Comparison of ENCODE assay signal across 16 mouse cellular contexts in genomic region chr13:44292476-44293056, GRCm38 (mm10).
A peak's percentile ranks its signal among the peaks of the same experiment; 100 is the strongest.
DNase-seq lines count a peak whose midpoint lies in the region; ATAC-seq lines count a peak whose summit lies in the region.
"Had no signal": no experiment of that assay in that cellular context is flagged by ENCODE, and none has a peak within 500 bp of the region (broad histone marks: within the 10 kb centered on the region; RNA-seq: fewer than 3 reads in every experiment).

No protein-coding gene starts in this region.

- peak; percentile 14 for DNase-seq in kidney, postnatal 14 days
- no peak for DNase-seq in kidney, postnatal 36 days
- peak; percentile 37 for DNase-seq in T-cell, adult 2 months (ENCODE audit: low spot score)
- no peak for DNase-seq in spleen, adult 12 weeks (ENCODE audit: low spot score)
- DNase-seq: cerebellum, adult 11-12 months had no signal

- no peaks in the 10 kb centered on the region for H3K27me3 ChIP-seq in forebrain, embryonic 15.5 days
- H3K27me3 ChIP-seq: embryonic facial prominence, embryonic 13.5 days; heart, embryonic 12.5 days; hindbrain, embryonic 12.5 days; liver, embryonic 12.5 days had no signal

- H3K4me1 ChIP-seq in forebrain, embryonic 15.5 days = peaks cover 8% of the 10 kb centered on the region; the same call in 1 of the 2 replicates
- H3K4me1 ChIP-seq: heart, embryonic 12.5 days; liver, embryonic 12.5 days had no signal

- no peak overlapping the region; the same call in 1 of the 2 replicates for H3K4me3 ChIP-seq in macrophage (ENCODE audit: inconsistent target)
- H3K4me3 ChIP-seq in forebrain, embryonic 15.5 days = no peak overlapping the region
- H3K4me3 ChIP-seq: embryonic facial prominence, embryonic 13.5 days; forebrain, embryonic 10.5 days; heart, embryonic 12.5 days; hindbrain, embryonic 12.5 days; liver, embryonic 12.5 days; midbrain, embryonic 10.5 days; myocyte had no signal

- WGBS in macrophage (ENCODE audit: missing documents) = 20% methylated on average over 6 of the region's 6 CpGs
- 86% methylated on average over 6 of the region's 6 CpGs for WGBS in forebrain, embryonic 15.5 days

- H3K27ac ChIP-seq in macrophage = peak overlapping the region; percentile 70
- no peak overlapping the region for H3K27ac ChIP-seq in forebrain, embryonic 15.5 days (replicated peaks)
- H3K27ac ChIP-seq: embryonic facial prominence, embryonic 13.5 days; forebrain, embryonic 10.5 days; hindbrain, embryonic 12.5 days; liver, embryonic 12.5 days; midbrain, embryonic 10.5 days had no signal

- ATAC-seq in frontal cortex, adult (ENCODE audit: low TSS enrichment) = no peak
- no peak for ATAC-seq in forebrain, embryonic 15.5 days (replicated peaks)
- ATAC-seq: liver, embryonic 12.5 days; lung, postnatal 0 days had no signal

- H3K79me2 ChIP-seq in macrophage (ENCODE audit: inconsistent target) = no peaks in the 10 kb centered on the region

- H3K4me2 ChIP-seq in forebrain, embryonic 15.5 days (replicated peaks) = no peak overlapping the region
- H3K4me2 ChIP-seq: embryonic facial prominence, embryonic 13.5 days; heart, embryonic 12.5 days; hindbrain, embryonic 12.5 days; liver, embryonic 12.5 days had no signal

- H3K36me3 ChIP-seq in macrophage (ENCODE audit: inconsistent target) = no peaks in the 10 kb centered on the region
- H3K36me3 ChIP-seq in forebrain, embryonic 15.5 days = no peaks in the 10 kb centered on the region
- H3K36me3 ChIP-seq: embryonic facial prominence, embryonic 13.5 days; forebrain, embryonic 10.5 days; heart, embryonic 12.5 days; hindbrain, embryonic 12.5 days; liver, embryonic 12.5 days; midbrain, embryonic 10.5 days had no signal

- H3K9ac ChIP-seq in forebrain, embryonic 15.5 days (replicated peaks) = no peak overlapping the region
- H3K9ac ChIP-seq: embryonic facial prominence, embryonic 13.5 days; heart, embryonic 12.5 days; hindbrain, embryonic 12.5 days; liver, embryonic 12.5 days had no signal

- H3K9me3 ChIP-seq in forebrain, embryonic 15.5 days = no peaks in the 10 kb centered on the region
- H3K9me3 ChIP-seq: liver, embryonic 12.5 days had no signal

Comparison
In these comparisons a context has a peak if more than half of its experiments do, and no peak if none do; other contexts are left out.
1. DNase-seq: peak in kidney, postnatal 14 days (single experiment) and T-cell, adult 2 months (single experiment); none in kidney, postnatal 36 days (0 of 2) and spleen, adult 12 weeks (single experiment).